ENCODE assay signal across 21 mouse cellular contexts in the genomic region with DNA sequence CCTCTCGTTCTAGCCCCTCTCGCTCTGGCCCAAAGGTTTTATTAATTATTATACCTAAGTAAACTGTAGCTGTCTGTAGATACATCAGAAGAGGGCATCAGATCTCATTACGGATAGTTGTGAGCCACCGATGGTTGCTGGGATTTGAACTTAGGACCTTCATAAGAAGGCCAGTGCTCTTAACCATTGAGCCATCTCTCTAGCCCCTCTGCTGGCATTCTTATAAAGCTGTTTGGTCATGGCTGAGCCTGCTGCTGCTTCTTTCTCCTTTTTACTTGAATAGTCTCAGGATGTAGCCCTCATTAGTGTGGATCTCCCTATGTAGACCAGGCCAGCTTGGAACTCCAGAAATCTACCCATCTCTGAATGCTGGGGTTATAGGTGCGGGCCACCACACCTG.
A peak's percentile ranks its signal among the peaks of the same experiment; 100 is the strongest.
DNase-seq lines count a peak whose midpoint lies in the region; ATAC-seq and TF ChIP-seq lines count a peak whose summit lies in the region.
"Had no signal": no experiment of that assay in that cellular context is flagged by ENCODE, and none has a peak within 500 bp of the region (broad histone marks: within the 10 kb centered on the region; RNA-seq: fewer than 3 reads in every experiment).

No protein-coding gene starts in this region.

- no peak for DNase-seq in heart, postnatal 10 days
- DNase-seq in liver, postnatal 0 days = no peak
- no peak for DNase-seq in liver
- no peak for DNase-seq in spleen, adult 2 months (ENCODE audit: low read depth in 1 of 2, low spot score in 2 of 2)
- DNase-seq in spleen, adult 18-20 months = no peak
- DNase-seq in splenic B cell, adult 2 months (ENCODE audit: low read depth, low spot score) = peak; percentile 7
- DNase-seq in midbrain, postnatal 0 days (ENCODE audit: low spot score) = no peak
- DNase-seq: cerebellum, postnatal 14 days had no signal

- H3K27ac ChIP-seq in heart, embryonic 16.5 days (ENCODE audit: low read length) = peak overlapping the region; percentile 7
- H3K27ac ChIP-seq in liver, postnatal 0 days (ENCODE audit: low read depth) = peak overlapping the region; percentile 56; the same call in 1 of the 2 replicates
- peak overlapping the region; percentile 44 for H3K27ac ChIP-seq in spleen, adult 2 months (ENCODE audit: insufficient read depth, low read length)
- no peak overlapping the region for H3K27ac ChIP-seq in midbrain, postnatal 0 days (ENCODE audit: low read depth, low read length)
- H3K27ac ChIP-seq: hindbrain, embryonic 14.5 days; kidney, postnatal 0 days; limb, embryonic 13.5 days; liver, embryonic 14.5 days; macrophage; midbrain, embryonic 12.5 days had no signal

- 93% methylated on average over 5 of the region's 5 CpGs for WGBS in heart, embryonic 16.5 days
- 78% methylated on average over 5 of the region's 5 CpGs for WGBS in liver, postnatal 0 days (ENCODE audit: insufficient replicate concordance)
- 88% methylated on average over 5 of the region's 5 CpGs for WGBS in spleen, adult 2 months
- 97% methylated on average over 5 of the region's 5 CpGs for WGBS in midbrain, postnatal 0 days

- no peak for TF ChIP-seq CTCF in liver, postnatal 0 days (IDR thresholded peaks at IDR 0.05; ENCODE audit: low read depth)
- TF ChIP-seq CTCF in spleen, adult 2 months (IDR thresholded peaks at IDR 0.05; ENCODE audit: extremely low read depth, insufficient read depth, insufficient read length, insufficient replicate concordance) = no peak
- no peak for TF ChIP-seq CTCF in midbrain, postnatal 0 days (IDR thresholded peaks at IDR 0.05)

- H3K9me3 ChIP-seq in heart, embryonic 16.5 days (replicated peaks; ENCODE audit: control insufficient read depth, low read length) = no peaks in the 10 kb centered on the region
- no peaks in the 10 kb centered on the region for H3K9me3 ChIP-seq in liver, postnatal 0 days (ENCODE audit: low read length)
- H3K9me3 ChIP-seq in midbrain, postnatal 0 days (ENCODE audit: low read length) = no peaks in the 10 kb centered on the region
- H3K9me3 ChIP-seq: limb, embryonic 13.5 days; midbrain, embryonic 12.5 days had no signal

- intact Hi-C loops in heart, postnatal 10 days (cut with DNase I) = no loop called here

- TF ChIP-seq EP300 in liver, postnatal 0 days (IDR thresholded peaks at IDR 0.05; ENCODE audit: low read depth) = no peak

- no peak for ATAC-seq in heart, embryonic 16.5 days (replicated peaks; ENCODE audit: extremely low read depth, insufficient read depth, low FRiP score)
- ATAC-seq in liver, postnatal 0 days = no peak
- no peak for ATAC-seq in midbrain, postnatal 0 days (ENCODE audit: low FRiP score)
- ATAC-seq: forebrain, embryonic 16.5 days; intestine, postnatal 0 days had no signal

- no peaks in the 10 kb centered on the region for H3K27me3 ChIP-seq in heart, embryonic 16.5 days (ENCODE audit: control insufficient read depth, insufficient read depth, low read length)
- no peaks in the 10 kb centered on the region for H3K27me3 ChIP-seq in liver, postnatal 0 days (ENCODE audit: insufficient read depth, low read length)
- no peaks in the 10 kb centered on the region for H3K27me3 ChIP-seq in spleen, adult 2 months (ENCODE audit: control insufficient read depth, insufficient read depth, low read length)
- no peaks in the 10 kb centered on the region for H3K27me3 ChIP-seq in splenic B cell, adult 2 months (ENCODE audit: control insufficient read depth, insufficient read depth, low read length, poor library complexity, severe bottlenecking)
- no peaks in the 10 kb centered on the region for H3K27me3 ChIP-seq in midbrain, postnatal 0 days (ENCODE audit: insufficient read depth, low read length)
- H3K27me3 ChIP-seq: CH12.LX; limb, embryonic 13.5 days; midbrain, embryonic 12.5 days had no signal

- H3K4me2 ChIP-seq in heart, embryonic 16.5 days (ENCODE audit: low read depth, low read length) = no peak overlapping the region
- H3K4me2 ChIP-seq in liver, postnatal 0 days (ENCODE audit: low read depth, low read length) = no peak overlapping the region
- H3K4me2 ChIP-seq in midbrain, postnatal 0 days (ENCODE audit: low read depth, low read length, poor library complexity, severe bottlenecking) = no peak overlapping the region
- H3K4me2 ChIP-seq: heart, embryonic 11.5 days; hindbrain, embryonic 14.5 days; limb, embryonic 13.5 days; lung, embryonic 14.5 days; midbrain, embryonic 12.5 days had no signal

- peaks cover 11% of the 10 kb centered on the region for H3K4me1 ChIP-seq in heart, embryonic 16.5 days (ENCODE audit: control insufficient read depth, insufficient read depth, low read length)
- H3K4me1 ChIP-seq in liver, postnatal 0 days (ENCODE audit: insufficient read depth) = peaks cover 4% of the 10 kb centered on the region
- peaks cover 6% of the 10 kb centered on the region; the same call in 1 of the 2 replicates for H3K4me1 ChIP-seq in spleen, adult 2 months (ENCODE audit: control insufficient read depth, insufficient read depth, insufficient read length)
- no peaks in the 10 kb centered on the region for H3K4me1 ChIP-seq in midbrain, postnatal 0 days (ENCODE audit: insufficient read depth, low read length)
- H3K4me1 ChIP-seq: limb, embryonic 13.5 days; midbrain, embryonic 12.5 days had no signal

- no peaks in the 10 kb centered on the region for H3K36me3 ChIP-seq in heart, embryonic 16.5 days (ENCODE audit: control insufficient read depth, insufficient read depth)
- no peaks in the 10 kb centered on the region for H3K36me3 ChIP-seq in liver, postnatal 0 days (replicated peaks; ENCODE audit: insufficient read depth, low read length)
- H3K36me3 ChIP-seq in spleen, adult 2 months (ENCODE audit: control insufficient read depth, insufficient read depth, low read length) = no peaks in the 10 kb centered on the region
- H3K36me3 ChIP-seq in splenic B cell, adult 2 months (ENCODE audit: control insufficient read depth, insufficient read depth, low read length, poor library complexity, severe bottlenecking) = no peaks in the 10 kb centered on the region
- H3K36me3 ChIP-seq in midbrain, postnatal 0 days (ENCODE audit: insufficient read depth, low read length) = no peaks in the 10 kb centered on the region
- H3K36me3 ChIP-seq: limb, embryonic 13.5 days; midbrain, embryonic 12.5 days had no signal

- H3K4me3 ChIP-seq in heart, embryonic 16.5 days (ENCODE audit: low read length) = no peak overlapping the region
- no peak overlapping the region for H3K4me3 ChIP-seq in liver, postnatal 0 days (ENCODE audit: low read depth, low read length)
- H3K4me3 ChIP-seq in spleen, adult 2 months (ENCODE audit: extremely low read depth, insufficient read depth, insufficient read length) = no peak overlapping the region
- H3K4me3 ChIP-seq in midbrain, postnatal 0 days (ENCODE audit: low read depth, low read length) = no peak overlapping the region
- H3K4me3 ChIP-seq: erythroblast, embryonic 14.5 days; limb, embryonic 13.5 days; midbrain, embryonic 12.5 days had no signal

- TF ChIP-seq POLR2A in spleen, adult 2 months (IDR thresholded peaks at IDR 0.05; ENCODE audit: low read depth, low read length) = no peak

- H3K9ac ChIP-seq in heart, embryonic 16.5 days (ENCODE audit: low read length) = no peak overlapping the region
- no peak overlapping the region for H3K9ac ChIP-seq in liver, postnatal 0 days (replicated peaks)
- no peak overlapping the region for H3K9ac ChIP-seq in midbrain, postnatal 0 days (replicated peaks; ENCODE audit: low read length, poor library complexity, severe bottlenecking)
- H3K9ac ChIP-seq: hindbrain, embryonic 14.5 days; limb, embryonic 13.5 days; liver, embryonic 14.5 days; lung, embryonic 14.5 days; midbrain, embryonic 12.5 days had no signal
